Mouse (Mus musculus) heart, postnatal 10 days (tissue): Measurements from ENCODE around the gene Ppp1r3f. TPM values are rescaled to one million over a fixed set of nuclear protein-coding genes. Genes with fewer than 3 reads are reported as not detected.

Source experiments
- DNase-seq, 2 experiments: peaks; one replicate each; pipeline ENCODE4 v3.0.0; 2021
- intact Hi-C: fragments of 180-260 bp; cut with DNase I; formaldehyde crosslinking; loops from one replicate; pipeline ENCODE4 v1.15.1; 2025
- total RNA-seq, 2 experiments: library from RNA; stranded (reverse); gene quantifications; 2 replicates each; pipeline ENCODE4 v1.2.3; 2021

The Ppp1r3f gene
- total RNA-seq, 2 experiments from 2014 or later, result 1.9 to 2.1 TPM

GRCm38 (mm10) chrX:7566352-7566751, 7.7 kb downstream of the Ppp1r3f start:
- DNase-seq, result no peak
- intact Hi-C loops, result no loop called here

- intact Hi-C loops, result no loop called here
- no peak for DNase-seq
Observed at GRCm38 (mm10) chrX:7563076-7563475, 11.0 kb downstream of the Ppp1r3f start.

GRCm38 (mm10) chrX:7553474-7553873, 20.6 kb downstream of the Ppp1r3f start:
- no peak for DNase-seq
- intact Hi-C loops, result no loop called here

DNA sequence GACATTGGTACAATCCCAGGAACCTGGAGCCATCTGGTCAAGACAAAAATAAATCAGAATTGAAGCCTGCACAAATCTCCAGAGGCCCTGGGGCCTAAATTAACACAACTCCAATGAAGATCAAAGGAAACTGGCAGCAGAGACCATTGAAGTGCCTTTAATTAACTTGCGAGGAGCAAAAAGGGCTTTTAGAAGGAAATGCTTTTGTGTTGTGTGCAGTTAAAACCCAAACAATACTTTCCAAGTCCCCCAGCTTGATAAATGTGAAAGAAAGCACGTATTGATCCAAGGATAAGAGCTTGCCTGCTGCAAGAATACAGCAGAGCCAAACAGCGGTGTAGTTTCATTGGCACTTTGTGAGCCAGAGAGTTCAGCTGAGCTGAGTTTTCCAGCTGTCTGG, 49.1 kb downstream of the Ppp1r3f start:
- intact Hi-C loops, result no loop called here
- DNase-seq, result no peak

Other genes starting within 250 kb of the Ppp1r3f start
- gene Usp27x, start 198.5 kb downstream of the Ppp1r3f start, total RNA-seq, result 1 to 10 TPM in 1 of 2 experiments, under 1 TPM in 1; 0.91 to 1.3 TPM
- gene Foxp3, start 639 bp downstream of the Ppp1r3f start, total RNA-seq, result under 1 TPM; 0.25 to 0.45 TPM
- gene Ccdc22, start 31.2 kb upstream of the Ppp1r3f start, total RNA-seq, result 10 to 100 TPM; 11.4 to 12.4 TPM
- gene Cacna1f, start 32.8 kb upstream of the Ppp1r3f start, total RNA-seq, result not detected
- gene Syp, start 64.2 kb upstream of the Ppp1r3f start, total RNA-seq, result 1 to 10 TPM in 1 of 2 experiments, under 1 TPM in 1; 0.57 to 1.9 TPM
- 10 to 100 TPM; 19.4 to 21.7 TPM for gene Prickle3, start 83.0 kb upstream of the Ppp1r3f start, total RNA-seq
- gene Plp2, start 97.1 kb upstream of the Ppp1r3f start, total RNA-seq, result 10 to 100 TPM; 84.8 to 88.4 TPM
- 10 to 100 TPM; 10.8 to 13.9 TPM for gene Magix, start 107.0 kb upstream of the Ppp1r3f start, total RNA-seq
- 10 to 100 TPM; 24.8 to 26.8 TPM for gene Gpkow, start 122.8 kb upstream of the Ppp1r3f start, total RNA-seq
- gene Wdr45, start 140.1 kb upstream of the Ppp1r3f start, total RNA-seq, result 10 to 100 TPM; 31.0 to 33.4 TPM
- gene Gm45208, start 148.0 kb upstream of the Ppp1r3f start, total RNA-seq, result not detected
- 10 to 100 TPM in 1 of 2 experiments, 1 to 10 TPM in 1; 9.4 to 10.6 TPM for gene Praf2, start 154.2 kb upstream of the Ppp1r3f start, total RNA-seq
- gene Ccdc120, start 176.6 kb upstream of the Ppp1r3f start, total RNA-seq, result 1 to 10 TPM; 1.4 to 1.7 TPM
- gene Tfe3, start 188.3 kb upstream of the Ppp1r3f start, total RNA-seq, result 10 to 100 TPM; 17.4 to 19.0 TPM
- 10 to 100 TPM; 27.7 to 30.2 TPM for gene Gripap1, start 215.5 kb upstream of the Ppp1r3f start, total RNA-seq
- gene Kcnd1, start 248.0 kb upstream of the Ppp1r3f start, total RNA-seq, result under 1 TPM; 0.79 to 0.94 TPM